ENCODE assay signal across 8 mouse cellular contexts in the genomic region with DNA sequence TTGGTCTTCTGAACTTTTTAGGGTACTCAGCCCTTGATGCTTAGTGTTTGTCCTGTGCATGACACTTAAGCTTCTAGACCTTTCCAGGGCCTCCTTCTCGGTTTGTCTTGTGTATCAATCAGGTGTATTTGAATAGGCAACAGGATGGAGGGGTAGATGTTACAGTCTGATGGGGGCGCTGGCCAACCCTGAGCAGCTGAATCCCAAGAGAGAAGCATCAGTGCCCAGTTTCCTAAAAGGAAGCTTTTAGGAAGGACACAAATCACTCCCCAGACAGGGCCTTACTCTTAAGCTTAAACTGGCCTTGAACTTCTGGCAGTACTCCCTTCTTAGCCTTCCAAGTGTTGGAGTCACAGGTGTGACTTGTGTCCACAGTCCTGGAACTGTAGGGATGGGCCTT. TPM values are rescaled to one million over a fixed set of nuclear protein-coding genes. Genes with fewer than 3 reads are reported as not detected.
DNase-seq lines count a peak whose midpoint lies in the region; ATAC-seq and TF ChIP-seq lines count a peak whose summit lies in the region.

No protein-coding gene starts in this region.

- peak overlapping the region; percentile 87 for H3K9ac ChIP-seq in embryonic facial prominence, embryonic 11.5 days (replicated peaks; ENCODE audit: low read length)
- H3K9ac ChIP-seq in intestine, postnatal 0 days (ENCODE audit: low read depth, low read length) = peak overlapping the region; percentile 88

- H3K9me3 ChIP-seq in embryonic facial prominence, embryonic 11.5 days (replicated peaks; ENCODE audit: control insufficient read depth, low read length) = no peaks in the 10 kb centered on the region
- no peaks in the 10 kb centered on the region for H3K9me3 ChIP-seq in intestine, postnatal 0 days (ENCODE audit: control insufficient read depth)

- H3K4me2 ChIP-seq in embryonic facial prominence, embryonic 11.5 days (ENCODE audit: low read depth, low read length) = peak overlapping the region; percentile 55
- H3K4me2 ChIP-seq in intestine, postnatal 0 days (replicated peaks; ENCODE audit: low read depth) = peak overlapping the region; percentile 68

- no peak for DNase-seq in left cerebral cortex, adult 2 months (ENCODE audit: extremely low spot score in 1 of 2, low spot score in 2 of 2)
- DNase-seq in left cerebral cortex, postnatal 25 days (ENCODE audit: low spot score in 2 of 2) = no peak
- DNase-seq in embryonic facial prominence, embryonic 11.5 days (ENCODE audit: low spot score) = no peak
- peak; percentile 42 for DNase-seq in naive thymus-derived CD4-positive, alpha-beta T cell, adult 2 months (ENCODE audit: low read depth)
- DNase-seq in right cerebral cortex, adult 18-20 months = no peak
- no peak for DNase-seq in layer of hippocampus, postnatal 25 days (ENCODE audit: extremely low spot score in 1 of 2, low spot score in 1 of 2)
- no peak for DNase-seq in lung, postnatal 14 days

- WGBS in embryonic facial prominence, embryonic 11.5 days = 0% methylated on average over 2 of the region's 2 CpGs
- WGBS in intestine, postnatal 0 days = 0% methylated on average over 2 of the region's 2 CpGs

- peak overlapping the region; percentile 62 for H3K4me3 ChIP-seq in left cerebral cortex, adult 2 months
- peak overlapping the region; percentile 85 for H3K4me3 ChIP-seq in embryonic facial prominence, embryonic 11.5 days (ENCODE audit: low read depth, low read length)
- H3K4me3 ChIP-seq in intestine, postnatal 0 days (ENCODE audit: low read depth, low read length) = peak overlapping the region; percentile 98

- no peaks in the 10 kb centered on the region for H3K4me1 ChIP-seq in embryonic facial prominence, embryonic 11.5 days (ENCODE audit: control insufficient read depth, insufficient read depth, low read length)
- 0 out of 2 replicates have a peak, but pooled peaks cover 4% of the 10 kb centered on the region for H3K4me1 ChIP-seq in intestine, postnatal 0 days (replicated peaks; ENCODE audit: control insufficient read depth, insufficient read depth, low read length)

- ATAC-seq in embryonic facial prominence, embryonic 11.5 days (replicated peaks; ENCODE audit: insufficient number of reproducible peaks, low FRiP score, low TSS enrichment, low read depth) = no peak
- ATAC-seq in intestine, postnatal 0 days = no peak

- H3K36me3 ChIP-seq in embryonic facial prominence, embryonic 11.5 days (replicated peaks; ENCODE audit: control insufficient read depth, insufficient read depth, low read depth, low read length) = no peaks in the 10 kb centered on the region; the same call in 1 of the 2 replicates
- H3K36me3 ChIP-seq in intestine, postnatal 0 days (ENCODE audit: control insufficient read depth, insufficient read depth) = peaks cover 17% of the 10 kb centered on the region

- no peak for TF ChIP-seq CTCF in left cerebral cortex, adult 2 months (IDR thresholded peaks at IDR 0.05)
- TF ChIP-seq CTCF in intestine, postnatal 0 days (IDR thresholded peaks at IDR 0.05; ENCODE audit: low read depth) = peak; percentile 20; the same call in 1 of the 2 replicates

- intact Hi-C loops in left cerebral cortex, adult 2 months (cut with DNase I) = loop anchor here (2.0 kb wide), 1 partner anchor 21 kb away; a partner anchor contains a TSS
- intact Hi-C loops in left cerebral cortex, postnatal 25 days (cut with DNase I) = loop anchor here (2.0 kb wide), 1 partner anchor 21 kb away; a partner anchor contains a TSS

- peak overlapping the region; percentile 70; the same call in 1 of the 2 replicates for H3K27ac ChIP-seq in left cerebral cortex, adult 2 months
- no peak overlapping the region for H3K27ac ChIP-seq in embryonic facial prominence, embryonic 11.5 days (replicated peaks; ENCODE audit: low read depth, low read length)
- H3K27ac ChIP-seq in intestine, postnatal 0 days (ENCODE audit: low read depth, low read length) = peak overlapping the region; percentile 95

- no peaks in the 10 kb centered on the region for H3K27me3 ChIP-seq in embryonic facial prominence, embryonic 11.5 days (ENCODE audit: control insufficient read depth, insufficient read depth, low read length)
- no peaks in the 10 kb centered on the region for H3K27me3 ChIP-seq in intestine, postnatal 0 days (replicated peaks; ENCODE audit: control insufficient read depth, insufficient read depth, low read length)

RNA-seq across cellular contexts. Expression of a gene that starts 1.0 kb away (rescaled TPM):
- total RNA-seq in left cerebral cortex, adult 2 months (2021) = 1 to 10 TPM; 9.4 to 9.6 TPM
- total RNA-seq in left cerebral cortex, postnatal 25 days (2021) = 10 to 100 TPM; 10.2 to 11.3 TPM
- polyA plus RNA-seq in embryonic facial prominence, embryonic 11.5 days (2014; fragmentation: Nextera tagmentation; extraction: Ambion mirVana) = 218 and 228 TPM in 2 replicates
- 215 and 217 TPM in 2 replicates for polyA plus RNA-seq in intestine, postnatal 0 days (2015; fragmentation: Nextera tagmentation; extraction: Ambion mirVana)
- total RNA-seq in layer of hippocampus, postnatal 25 days (2021) = 10 to 100 TPM; 11.6 to 13.3 TPM

RNA-seq across cellular contexts. Expression of a gene that starts 1.1 kb away (rescaled TPM):
- 10 to 100 TPM; 54.6 to 55.2 TPM for total RNA-seq in left cerebral cortex, adult 2 months (2021)
- total RNA-seq in left cerebral cortex, postnatal 25 days (2021) = 10 to 100 TPM; 55.6 to 55.9 TPM
- 112 and 115 TPM in 2 replicates for polyA plus RNA-seq in embryonic facial prominence, embryonic 11.5 days (2014; fragmentation: Nextera tagmentation; extraction: Ambion mirVana)
- 114 and 120 TPM in 2 replicates for polyA plus RNA-seq in intestine, postnatal 0 days (2015; fragmentation: Nextera tagmentation; extraction: Ambion mirVana)
- total RNA-seq in layer of hippocampus, postnatal 25 days (2021) = 10 to 100 TPM; 51.3 to 65.6 TPM

RNA-seq across cellular contexts. Expression of a gene that starts 17.7 kb away (rescaled TPM):
- 1 to 10 TPM in 1 of 2 experiments, under 1 TPM in 1; 0.70 to 1.1 TPM for total RNA-seq in left cerebral cortex, adult 2 months (2021)
- under 1 TPM; 0.32 to 0.44 TPM for total RNA-seq in left cerebral cortex, postnatal 25 days (2021)
- 0.14 TPM in 1 of 2 replicates, not detected in the other for polyA plus RNA-seq in embryonic facial prominence, embryonic 11.5 days (2014; fragmentation: Nextera tagmentation; extraction: Ambion mirVana)
- 0.04 and 0.08 TPM in 2 replicates for polyA plus RNA-seq in intestine, postnatal 0 days (2015; fragmentation: Nextera tagmentation; extraction: Ambion mirVana)
- 1 to 10 TPM; 2.5 to 2.6 TPM for total RNA-seq in layer of hippocampus, postnatal 25 days (2021)

RNA-seq across cellular contexts. Expression of a gene that starts 20.9 kb away (rescaled TPM):
- 10 to 100 TPM; 19.3 to 20.2 TPM for total RNA-seq in left cerebral cortex, adult 2 months (2021)
- total RNA-seq in left cerebral cortex, postnatal 25 days (2021) = 10 to 100 TPM; 19.2 to 21.0 TPM
- polyA plus RNA-seq in embryonic facial prominence, embryonic 11.5 days (2014; fragmentation: Nextera tagmentation; extraction: Ambion mirVana) = 22.4 and 22.8 TPM in 2 replicates
- polyA plus RNA-seq in intestine, postnatal 0 days (2015; fragmentation: Nextera tagmentation; extraction: Ambion mirVana) = 46.8 and 53.2 TPM in 2 replicates
- total RNA-seq in layer of hippocampus, postnatal 25 days (2021) = 10 to 100 TPM; 16.5 to 23.0 TPM

RNA-seq across cellular contexts. Expression of a gene that starts 21.4 kb away (rescaled TPM):
- 1 to 10 TPM; 2.7 to 2.9 TPM for total RNA-seq in left cerebral cortex, adult 2 months (2021)
- total RNA-seq in left cerebral cortex, postnatal 25 days (2021) = 1 to 10 TPM; 2.0 to 2.7 TPM
- 0.93 and 1.0 TPM in 2 replicates for polyA plus RNA-seq in embryonic facial prominence, embryonic 11.5 days (2014; fragmentation: Nextera tagmentation; extraction: Ambion mirVana)
- polyA plus RNA-seq in intestine, postnatal 0 days (2015; fragmentation: Nextera tagmentation; extraction: Ambion mirVana) = 21.3 and 26.3 TPM in 2 replicates
- total RNA-seq in layer of hippocampus, postnatal 25 days (2021) = 1 to 10 TPM; 3.0 to 4.1 TPM
